Comparison of ENCODE assay signal across 7 mouse cellular contexts in the genomic region with DNA sequence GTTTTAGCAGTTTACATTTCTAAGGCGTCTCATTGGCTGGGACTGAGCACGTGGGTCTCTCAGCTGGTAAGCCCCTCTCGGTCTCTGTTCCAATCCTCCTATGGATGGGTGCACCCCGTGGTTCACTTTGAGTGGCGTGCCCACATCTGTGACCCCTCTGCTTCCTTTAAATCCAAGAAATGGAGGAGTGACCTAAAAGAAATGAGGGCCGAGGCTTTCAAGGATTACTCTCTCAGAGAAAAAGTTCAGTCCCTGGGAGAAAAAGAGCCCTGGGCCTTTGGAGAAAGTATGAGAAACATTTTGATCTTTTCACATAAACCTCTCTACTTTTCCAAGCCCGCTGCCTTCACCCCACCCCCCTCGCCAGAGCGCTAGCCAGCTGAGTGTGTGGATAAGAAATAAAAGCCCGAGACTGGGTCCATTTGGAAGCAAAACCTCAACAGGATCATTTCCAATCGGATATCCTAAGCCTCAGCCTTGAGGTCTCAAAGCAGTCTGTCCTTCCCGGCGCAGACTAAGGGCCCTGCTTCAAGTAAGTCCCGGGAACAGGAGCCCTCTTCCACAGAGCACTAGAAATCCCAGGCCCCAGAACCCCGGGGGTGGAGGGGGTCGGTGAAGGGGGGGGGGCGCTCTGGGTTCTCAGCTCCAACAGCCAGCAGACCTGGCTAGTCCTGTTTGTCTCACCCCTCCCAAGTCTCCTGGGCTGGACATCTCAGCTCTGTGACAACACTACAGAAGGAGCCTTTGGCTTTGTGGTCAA. TPM values are rescaled to one million over a fixed set of nuclear protein-coding genes. Genes with fewer than 3 reads are reported as not detected.
DNase-seq lines count a peak whose midpoint lies in the region; ATAC-seq and TF ChIP-seq lines count a peak whose summit lies in the region.

No protein-coding gene starts in this region.

- H3K4me1 ChIP-seq in kidney, embryonic 15.5 days = peaks cover 49% of the 10 kb centered on the region
- no peaks in the 10 kb centered on the region for H3K4me1 ChIP-seq in lung, postnatal 0 days (ENCODE audit: insufficient read depth, low read depth, low read length)
- H3K4me1 ChIP-seq in stomach, embryonic 16.5 days (ENCODE audit: control insufficient read depth, insufficient read depth, low read length) = peaks cover 16% of the 10 kb centered on the region
- no peaks in the 10 kb centered on the region for H3K4me1 ChIP-seq in thymus, adult 2 months (replicated peaks; ENCODE audit: control insufficient read depth, insufficient read depth, low read length)

- H3K27me3 ChIP-seq in kidney, embryonic 15.5 days = peaks cover 5% of the 10 kb centered on the region; the same call in 1 of the 2 replicates
- H3K27me3 ChIP-seq in lung, postnatal 0 days (replicated peaks; ENCODE audit: insufficient read depth, low read length) = no peaks in the 10 kb centered on the region
- no peaks in the 10 kb centered on the region for H3K27me3 ChIP-seq in stomach, embryonic 16.5 days (ENCODE audit: control insufficient read depth, insufficient read depth, low read length)
- no peaks in the 10 kb centered on the region; the same call in 1 of the 2 replicates for H3K27me3 ChIP-seq in thymus, adult 2 months (ENCODE audit: control insufficient read depth, insufficient read depth, low read length)

- TF ChIP-seq POLR2A in thymus, adult 2 months (IDR thresholded peaks at IDR 0.05; ENCODE audit: control insufficient read depth, extremely low read depth, insufficient read depth, low read length, poor library complexity) = no peak

- H3K9ac ChIP-seq in kidney, embryonic 15.5 days = peak overlapping the region; percentile 35
- peak overlapping the region; percentile 27 for H3K9ac ChIP-seq in lung, postnatal 0 days (replicated peaks; ENCODE audit: low read depth)
- H3K9ac ChIP-seq in stomach, embryonic 16.5 days (ENCODE audit: low read length) = peak overlapping the region; percentile 70

- TF ChIP-seq CTCF in lung, postnatal 0 days (IDR thresholded peaks at IDR 0.05) = no peak
- no peak for TF ChIP-seq CTCF in thymus, adult 2 months (IDR thresholded peaks at IDR 0.05; ENCODE audit: borderline replicate concordance, control insufficient read depth, extremely low read depth, insufficient read depth, low read length, poor library complexity)

- TF ChIP-seq EP300 in lung, postnatal 0 days (IDR thresholded peaks at IDR 0.05) = no peak

- peak; percentile 87 for ATAC-seq in kidney, embryonic 15.5 days (replicated peaks; ENCODE audit: low FRiP score)
- ATAC-seq in lung, postnatal 0 days = peak; percentile 79
- ATAC-seq in stomach, embryonic 16.5 days (ENCODE audit: insufficient read depth, low FRiP score) = peak; percentile 88; the same call in 1 of the 2 replicates

- WGBS in kidney, embryonic 15.5 days = 3% methylated on average over 17 of the region's 17 CpGs
- 6% methylated on average over 17 of the region's 17 CpGs for WGBS in lung, postnatal 0 days
- WGBS in stomach, embryonic 16.5 days = 3% methylated on average over 17 of the region's 17 CpGs
- WGBS in thymus, adult 2 months = 9% methylated on average over 17 of the region's 17 CpGs

- DNase-seq in adrenal gland, adult 2 months = peak; percentile 60
- DNase-seq in embryo, embryonic 11.5 days (ENCODE audit: low read depth, low spot score) = peak; percentile 61
- DNase-seq in heart, adult 9 months (ENCODE audit: low spot score in 2 of 2) = peak; percentile 58 to 62
- peak; percentile 74 for DNase-seq in lung, postnatal 0 days (ENCODE audit: low spot score)
- no peak for DNase-seq in thymus, adult 2 months

- H3K4me2 ChIP-seq in kidney, embryonic 15.5 days = peak overlapping the region; percentile 64
- H3K4me2 ChIP-seq in lung, postnatal 0 days (replicated peaks; ENCODE audit: low read depth, low read length) = peak overlapping the region; percentile 46
- H3K4me2 ChIP-seq in stomach, embryonic 16.5 days (ENCODE audit: low read depth, low read length) = peak overlapping the region; percentile 68

- no peaks in the 10 kb centered on the region for H3K36me3 ChIP-seq in kidney, embryonic 15.5 days
- H3K36me3 ChIP-seq in lung, postnatal 0 days (ENCODE audit: insufficient read depth, low read length) = no peaks in the 10 kb centered on the region
- no peaks in the 10 kb centered on the region for H3K36me3 ChIP-seq in stomach, embryonic 16.5 days (ENCODE audit: control insufficient read depth, insufficient read depth, low read length)
- no peaks in the 10 kb centered on the region for H3K36me3 ChIP-seq in thymus, adult 2 months (ENCODE audit: control insufficient read depth, insufficient read depth, low read length)

- H3K9me3 ChIP-seq in kidney, embryonic 15.5 days (replicated peaks) = no peaks in the 10 kb centered on the region
- H3K9me3 ChIP-seq in lung, postnatal 0 days (ENCODE audit: low read length) = no peaks in the 10 kb centered on the region
- H3K9me3 ChIP-seq in stomach, embryonic 16.5 days (replicated peaks; ENCODE audit: control insufficient read depth, low read length) = no peaks in the 10 kb centered on the region

- H3K4me3 ChIP-seq in kidney, embryonic 15.5 days (replicated peaks) = peak overlapping the region; percentile 35
- peak overlapping the region; percentile 33; the same call in 1 of the 2 replicates for H3K4me3 ChIP-seq in lung, postnatal 0 days (ENCODE audit: low read depth, low read length)
- peak overlapping the region; percentile 40 for H3K4me3 ChIP-seq in stomach, embryonic 16.5 days (replicated peaks; ENCODE audit: low read length)
- no peak overlapping the region for H3K4me3 ChIP-seq in thymus, adult 2 months (ENCODE audit: control insufficient read depth, insufficient read depth, low read length)

- peak overlapping the region; percentile 85 for H3K27ac ChIP-seq in kidney, embryonic 15.5 days
- H3K27ac ChIP-seq in lung, postnatal 0 days (ENCODE audit: low read length) = peak overlapping the region; percentile 57
- H3K27ac ChIP-seq in stomach, embryonic 16.5 days (ENCODE audit: low read length) = peak overlapping the region; percentile 86
- no peak overlapping the region for H3K27ac ChIP-seq in thymus, adult 2 months (ENCODE audit: control insufficient read depth, insufficient read depth, low read length)

RNA-seq across cellular contexts. Expression of a gene that starts 28.9 kb away (rescaled TPM):
- 10 to 100 TPM; 28.6 to 47.1 TPM for total RNA-seq in adrenal gland, adult 2 months (2021)
- 25.7 and 31.4 TPM in 2 replicates for polyA plus RNA-seq in adrenal gland, adult 2 months (2012; rRNA removed)
- polyA plus RNA-seq in kidney, embryonic 15.5 days (2015; fragmentation: Nextera tagmentation; extraction: Ambion mirVana) = 5.8 and 7.0 TPM in 2 replicates
- polyA plus RNA-seq in lung, postnatal 0 days (2015; fragmentation: Nextera tagmentation; extraction: Ambion mirVana) = 10.4 and 11.0 TPM in 2 replicates
- 2.4 and 2.8 TPM in 2 replicates for polyA plus RNA-seq in stomach, embryonic 16.5 days (2015; fragmentation: Nextera tagmentation; extraction: Ambion mirVana)
- polyA plus RNA-seq in thymus, adult 2 months (2012; rRNA removed) = 16.5 and 17.0 TPM in 2 replicates
